Mouse (Mus musculus) forebrain, embryonic 15.5 days (tissue): ENCODE results near the gene Kcnh7. TPM values are rescaled to one million over a fixed set of nuclear protein-coding genes. Genes with fewer than 3 reads are reported as not detected.

ENCODE experiments used
- ATAC-seq: fragments of 200-750 bp; cut with Nextera tagmentation; replicated peaks from 2 replicates; pipeline ENCODE4 v1.8.0; 2017; ENCODE audit warnings: mild to moderate bottlenecking, moderate TSS enrichment, moderate library complexity
- H3K27ac ChIP-seq: fragments of 300-500 bp; sonication (generic); replicated peaks from 2 replicates; pipeline ENCODE4 v1.5.1; 2015; ENCODE audit warnings: mild to moderate bottlenecking, inconsistent platforms
- H3K27me3 ChIP-seq: fragments of 300-500 bp; sonication (generic); 2 replicates; pipeline ENCODE4 v1.6.1; 2015; ENCODE audit warnings: inconsistent platforms
- H3K36me3 ChIP-seq: fragments of 300-500 bp; sonication (generic); 2 replicates; pipeline ENCODE4 v1.6.1; 2015; ENCODE audit warnings: mild to moderate bottlenecking, inconsistent platforms
- H3K4me1 ChIP-seq: fragments of 300-500 bp; sonication (generic); 2 replicates; pipeline ENCODE4 v1.6.1; 2015; ENCODE audit warnings: inconsistent platforms
- H3K4me2 ChIP-seq: fragments of 300-500 bp; sonication (generic); replicated peaks from 2 replicates; pipeline ENCODE4 v1.6.1; 2015; ENCODE audit warnings: mild to moderate bottlenecking, inconsistent platforms
- H3K4me3 ChIP-seq: fragments of 300-500 bp; sonication (generic); 2 replicates; pipeline ENCODE4 v1.5.1; 2015; ENCODE audit warnings: mild to moderate bottlenecking, inconsistent platforms
- H3K9ac ChIP-seq: fragments of 300-500 bp; sonication (generic); replicated peaks from 2 replicates; pipeline ENCODE4 v1.6.1; 2015; ENCODE audit warnings: mild to moderate bottlenecking, inconsistent platforms
- H3K9me3 ChIP-seq: fragments of 300-500 bp; sonication (generic); 2 replicates; pipeline ENCODE4 v1.6.1; 2016; ENCODE audit warnings: inconsistent platforms
- WGBS: fragments of 180-500 bp; shearing (Covaris S2); methylation state at CpG from one replicate; pipeline ENCODE4 v1.1.7; 2015; ENCODE audit warnings: mixed read lengths; 5-methylcytosine and 5-hydroxymethylcytosine counted together
- polyA plus RNA-seq: library from polyadenylated mRNA; unstranded; fragments of >200 nt; fragmentation: Nextera tagmentation; extraction: Ambion mirVana; gene quantifications from 2 replicates; pipeline ENCODE4 v1.2.1, GENCODE M21; 2015

The Kcnh7 gene
- polyA plus RNA-seq, 1 experiment from 2014 or later: 12.5 TPM

DNA sequence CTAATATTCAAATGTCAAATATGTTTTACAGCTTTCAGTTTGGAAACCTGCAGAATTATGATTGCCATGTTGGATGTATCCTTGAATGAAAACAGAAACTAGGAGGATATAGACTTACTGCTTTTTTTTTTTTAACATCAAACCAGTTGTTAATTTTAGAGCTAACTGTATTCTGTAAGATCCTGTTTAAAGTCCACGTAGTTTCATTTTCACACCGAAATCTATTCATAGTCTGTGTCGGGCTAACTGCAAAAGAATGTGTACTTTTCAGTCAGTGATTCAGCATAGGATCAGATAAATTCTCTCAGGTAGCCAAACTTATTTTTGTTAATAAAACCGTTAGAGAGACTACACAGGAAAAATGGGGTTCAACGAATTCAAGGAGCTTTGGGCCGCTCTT lies 498.2 kb downstream of the Kcnh7 start:
- H3K27me3 ChIP-seq: no peaks in the 10 kb centered on the region
- H3K27ac ChIP-seq: no peak overlapping the region
- no peak overlapping the region for H3K4me3 ChIP-seq
- ATAC-seq: no peak
- 89% methylated on average over 6 of the region's 6 CpGs for WGBS
- H3K36me3 ChIP-seq: no peaks in the 10 kb centered on the region
- peaks cover 7% of the 10 kb centered on the region; the same call in 1 of the 2 replicates for H3K4me1 ChIP-seq
- H3K9ac ChIP-seq: no peak overlapping the region
- H3K9me3 ChIP-seq: no peaks in the 10 kb centered on the region
- H3K4me2 ChIP-seq: no peak overlapping the region

- WGBS: 71% methylated on average over 3 of the region's 3 CpGs
- no peak for ATAC-seq
- Histone ChIP-seq H3K4me3 (no peak overlapping the region), H3K4me2 (no peak overlapping the region), H3K9ac (no peak overlapping the region), H3K4me1 (peaks cover 10% of the 10 kb centered on the region; the same call in 1 of the 2 replicates), H3K36me3 (no peaks in the 10 kb centered on the region), H3K9me3 (no peaks in the 10 kb centered on the region), H3K27me3 (no peaks in the 10 kb centered on the region), H3K27ac (no peak overlapping the region)
Measured at GRCm38 (mm10) chr2:62684989-62685595, 499.0 kb downstream of the Kcnh7 start.

GRCm38 (mm10) chr2:62681667-62682066 lies 502.4 kb downstream of the Kcnh7 start:
- H3K9ac ChIP-seq: no peak overlapping the region
- no peaks in the 10 kb centered on the region for H3K27me3 ChIP-seq
- 33% methylated on average over 8 of the region's 8 CpGs for WGBS
- no peak overlapping the region for H3K4me3 ChIP-seq
- H3K9me3 ChIP-seq: no peaks in the 10 kb centered on the region
- H3K4me2 ChIP-seq: no peak overlapping the region; the same call in 1 of the 2 replicates
- no peaks in the 10 kb centered on the region for H3K36me3 ChIP-seq
- ATAC-seq: peak; percentile 64; the same call in 1 of the 2 replicates
- peaks cover 10% of the 10 kb centered on the region; the same call in 1 of the 2 replicates for H3K4me1 ChIP-seq
- H3K27ac ChIP-seq: no peak overlapping the region

GRCm38 (mm10) chr2:62672788-62673187 lies 511.3 kb downstream of the Kcnh7 start:
- H3K4me2 ChIP-seq: no peak overlapping the region
- no peak overlapping the region for H3K27ac ChIP-seq
- WGBS: 90% methylated on average over 5 of the region's 5 CpGs
- H3K27me3 ChIP-seq: no peaks in the 10 kb centered on the region
- no peaks in the 10 kb centered on the region for H3K9me3 ChIP-seq
- ATAC-seq: no peak
- H3K4me3 ChIP-seq: no peak overlapping the region
- no peak overlapping the region for H3K9ac ChIP-seq
- H3K36me3 ChIP-seq: no peaks in the 10 kb centered on the region
- H3K4me1 ChIP-seq: no peaks in the 10 kb centered on the region

GRCm38 (mm10) chr2:62670767-62671166 lies 513.3 kb downstream of the Kcnh7 start:
- H3K9me3 ChIP-seq: no peaks in the 10 kb centered on the region
- no peaks in the 10 kb centered on the region for H3K4me1 ChIP-seq
- ATAC-seq: no peak
- H3K4me3 ChIP-seq: no peak overlapping the region
- H3K27ac ChIP-seq: no peak overlapping the region
- no peaks in the 10 kb centered on the region for H3K27me3 ChIP-seq
- H3K4me2 ChIP-seq: no peak overlapping the region
- H3K9ac ChIP-seq: no peak overlapping the region
- no peaks in the 10 kb centered on the region for H3K36me3 ChIP-seq
- WGBS: 87% methylated on average over 4 of the region's 4 CpGs

DNA sequence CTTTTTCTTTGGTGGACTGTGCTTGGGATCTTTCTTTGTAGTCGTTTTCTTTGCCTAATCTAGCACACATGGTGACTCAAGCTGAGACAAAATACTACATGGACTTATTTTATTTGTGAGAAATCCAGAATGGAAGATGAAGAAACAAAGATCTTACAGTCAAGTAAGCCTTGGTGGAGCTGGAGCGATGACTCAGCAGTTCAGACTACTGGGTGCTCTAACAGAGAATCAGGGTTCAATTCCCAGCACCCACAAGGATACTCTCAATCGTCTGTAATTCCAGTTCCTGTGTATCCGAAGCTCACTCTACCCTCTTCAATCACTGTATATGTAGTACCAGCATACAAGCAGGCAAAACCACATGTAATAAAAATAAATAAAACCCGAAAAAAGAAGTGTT lies 513.8 kb downstream of the Kcnh7 start:
- no peaks in the 10 kb centered on the region for H3K9me3 ChIP-seq
- 89% methylated on average over 5 of the region's 5 CpGs for WGBS
- H3K36me3 ChIP-seq: no peaks in the 10 kb centered on the region
- H3K9ac ChIP-seq: no peak overlapping the region
- H3K27ac ChIP-seq: no peak overlapping the region
- no peak overlapping the region for H3K4me3 ChIP-seq
- no peaks in the 10 kb centered on the region for H3K27me3 ChIP-seq
- no peak overlapping the region for H3K4me2 ChIP-seq
- H3K4me1 ChIP-seq: no peaks in the 10 kb centered on the region
- no peak for ATAC-seq

- WGBS: 62% methylated on average over 3 of the region's 3 CpGs
- no peaks in the 10 kb centered on the region for H3K36me3 ChIP-seq
- H3K4me2 ChIP-seq: no peak overlapping the region
- no peaks in the 10 kb centered on the region for H3K4me1 ChIP-seq
- H3K27ac ChIP-seq: no peak overlapping the region
- no peak overlapping the region for H3K4me3 ChIP-seq
- H3K9me3 ChIP-seq: no peaks in the 10 kb centered on the region
- ATAC-seq: no peak
- no peak overlapping the region for H3K9ac ChIP-seq
- no peaks in the 10 kb centered on the region for H3K27me3 ChIP-seq
Measured at GRCm38 (mm10) chr2:62669848-62670247, 514.2 kb downstream of the Kcnh7 start.

DNA sequence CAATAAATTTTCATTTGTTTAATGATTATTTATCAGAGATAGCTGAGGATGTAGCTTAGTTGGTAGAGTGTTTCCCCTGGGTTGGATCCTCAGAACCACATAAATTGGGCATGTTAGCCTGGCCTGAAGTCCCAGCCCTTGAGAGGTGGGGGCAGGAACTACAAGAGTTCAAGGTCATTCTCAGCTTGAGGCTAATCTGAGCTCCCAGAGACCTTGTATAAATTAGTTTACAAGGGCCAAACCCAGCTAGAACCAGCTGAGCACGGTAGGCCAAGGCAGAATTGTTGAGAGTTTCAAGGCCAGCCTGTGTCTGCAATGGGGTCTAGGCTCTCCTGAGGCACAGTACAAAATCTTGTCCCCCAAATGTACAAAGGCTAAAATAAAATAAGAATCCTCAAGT lies 518.6 kb downstream of the Kcnh7 start:
- no peak for ATAC-seq
- no peak overlapping the region for H3K27ac ChIP-seq
- no peaks in the 10 kb centered on the region for H3K9me3 ChIP-seq
- peaks cover 9% of the 10 kb centered on the region; the same call in 1 of the 2 replicates for H3K4me1 ChIP-seq
- H3K4me2 ChIP-seq: no peak overlapping the region
- no peaks in the 10 kb centered on the region for H3K27me3 ChIP-seq
- 59% methylated on average over 1 of the region's 1 CpGs for WGBS
- H3K36me3 ChIP-seq: no peaks in the 10 kb centered on the region
- no peak overlapping the region for H3K4me3 ChIP-seq
- H3K9ac ChIP-seq: no peak overlapping the region

GRCm38 (mm10) chr2:62664839-62665238 lies 519.2 kb downstream of the Kcnh7 start:
- Histone ChIP-seq H3K9me3 (no peaks in the 10 kb centered on the region), H3K4me2 (peak overlapping the region; percentile 93), H3K4me3 (peak overlapping the region; percentile 79), H3K27ac (no peak overlapping the region), H3K9ac (no peak overlapping the region), H3K36me3 (no peaks in the 10 kb centered on the region), H3K27me3 (no peaks in the 10 kb centered on the region), H3K4me1 (peaks cover 9% of the 10 kb centered on the region; the same call in 1 of the 2 replicates)
- WGBS: 58% methylated on average over 7 of the region's 7 CpGs
- ATAC-seq: no peak

DNA sequence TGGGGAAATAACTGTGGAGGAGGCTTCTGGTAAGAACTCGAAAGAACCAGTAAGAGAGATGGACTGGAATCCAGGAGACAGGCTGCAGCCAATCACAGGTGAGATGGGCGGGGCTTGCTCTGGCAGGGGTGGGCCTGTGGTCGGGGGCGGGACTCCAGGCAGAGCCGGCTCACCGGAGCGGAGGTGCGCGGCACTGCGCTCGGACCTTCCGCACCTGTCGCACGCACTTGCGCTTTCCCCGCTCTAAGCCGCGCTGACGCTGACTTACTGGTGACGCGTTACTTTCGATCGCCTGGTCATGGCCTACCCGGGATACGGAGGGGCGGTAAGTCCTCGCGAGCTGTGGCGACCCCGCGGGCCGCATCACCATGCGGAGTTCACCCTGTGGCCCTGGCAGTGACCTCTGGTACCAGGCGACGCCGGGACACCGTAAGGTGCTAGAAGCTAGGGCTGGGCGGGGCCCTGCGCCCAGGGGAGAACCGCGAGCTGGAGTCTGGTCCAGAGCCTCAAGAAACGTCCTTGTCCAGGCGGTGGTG lies 519.9 kb downstream of the Kcnh7 start, which contains the start of gene Gca:
TSS of gene Gca (plus strand) at position 151 of the 536 bp plus-strand sequence.
- H3K36me3 ChIP-seq: no peaks in the 10 kb centered on the region
- peak; percentile 97 for ATAC-seq
- H3K4me3 ChIP-seq: peak within 1 kb of the TSS; percentile 79
- under 1% methylated on average over 43 of the region's 43 CpGs for WGBS
- H3K4me1 ChIP-seq: peaks cover 9% of the 10 kb centered on the region; the same call in 1 of the 2 replicates
- H3K9ac ChIP-seq: peak within 1 kb of the TSS; percentile 67
- peak within 1 kb of the TSS; percentile 93 for H3K4me2 ChIP-seq
- no peak within 1 kb of the TSS for H3K27ac ChIP-seq
- no peaks in the 10 kb centered on the region for H3K9me3 ChIP-seq
- no peaks in the 10 kb centered on the region for H3K27me3 ChIP-seq

GRCm38 (mm10) chr2:62662560-62662959 lies 521.5 kb downstream of the Kcnh7 start:
- H3K9me3 ChIP-seq: no peaks in the 10 kb centered on the region
- H3K4me1 ChIP-seq: peaks cover 9% of the 10 kb centered on the region; the same call in 1 of the 2 replicates
- no peak for ATAC-seq
- no peak overlapping the region for H3K4me3 ChIP-seq
- H3K27ac ChIP-seq: no peak overlapping the region
- no peak overlapping the region for H3K9ac ChIP-seq
- H3K27me3 ChIP-seq: no peaks in the 10 kb centered on the region
- H3K4me2 ChIP-seq: no peak overlapping the region
- no peaks in the 10 kb centered on the region for H3K36me3 ChIP-seq
- WGBS: 61% methylated on average over 3 of the region's 3 CpGs

GRCm38 (mm10) chr2:62660565-62660964 lies 523.5 kb downstream of the Kcnh7 start:
- Histone ChIP-seq H3K27ac (no peak overlapping the region), H3K4me3 (no peak overlapping the region), H3K4me2 (no peak overlapping the region), H3K9ac (no peak overlapping the region), H3K4me1 (peaks cover 9% of the 10 kb centered on the region; the same call in 1 of the 2 replicates), H3K9me3 (no peaks in the 10 kb centered on the region), H3K27me3 (no peaks in the 10 kb centered on the region), H3K36me3 (no peaks in the 10 kb centered on the region)
- 58% methylated on average over 6 of the region's 6 CpGs for WGBS
- ATAC-seq: no peak
